Mouse (Mus musculus) heart, embryonic 15.5 days (tissue): ENCODE data around the gene Mrps18a. TPM values are rescaled to one million over a fixed set of nuclear protein-coding genes. Genes with fewer than 3 reads are reported as not detected.
A peak's percentile ranks its signal among the peaks of the same experiment; 100 is the strongest.

Source experiments
- ATAC-seq: fragments of 200-750 bp; cut with Nextera tagmentation; replicated peaks from 2 replicates; pipeline ENCODE4 v1.8.0; 2017; ENCODE audit warnings: low read depth, moderate TSS enrichment; ENCODE audit not compliant: insufficient number of reproducible peaks, insufficient read depth, low FRiP score
- H3K27ac ChIP-seq: fragments of 300-500 bp; sonication (generic); 2 replicates; pipeline ENCODE4 v1.5.1; 2015; ENCODE audit warnings: mild to moderate bottlenecking, inconsistent platforms
- H3K27me3 ChIP-seq: fragments of 300-500 bp; sonication (generic); 2 replicates; pipeline ENCODE4 v1.6.1; 2015; ENCODE audit warnings: inconsistent platforms
- H3K36me3 ChIP-seq: fragments of 300-500 bp; sonication (generic); 2 replicates; pipeline ENCODE4 v1.6.1; 2015; ENCODE audit warnings: mild to moderate bottlenecking, inconsistent platforms
- H3K4me1 ChIP-seq: fragments of 300-500 bp; sonication (generic); replicated peaks from 2 replicates; pipeline ENCODE4 v1.6.1; 2015; ENCODE audit warnings: inconsistent platforms
- H3K4me2 ChIP-seq: fragments of 300-500 bp; sonication (generic); 2 replicates; pipeline ENCODE4 v1.6.1; 2015; ENCODE audit warnings: inconsistent platforms, mild to moderate bottlenecking, moderate library complexity
- H3K4me3 ChIP-seq: fragments of 300-500 bp; sonication (generic); 2 replicates; pipeline ENCODE4 v1.5.1; 2015; ENCODE audit warnings: mild to moderate bottlenecking, inconsistent platforms
- H3K9ac ChIP-seq: fragments of 300-500 bp; sonication (generic); 2 replicates; pipeline ENCODE4 v1.6.1; 2015; ENCODE audit warnings: mild to moderate bottlenecking, inconsistent platforms
- H3K9me3 ChIP-seq: fragments of 300-500 bp; sonication (generic); replicated peaks from 2 replicates; pipeline ENCODE4 v1.6.1; 2016; ENCODE audit warnings: inconsistent platforms
- WGBS: fragments of 180-500 bp; shearing (Covaris S2); methylation state at CpG from one replicate; pipeline ENCODE4 v1.1.7; 2015; ENCODE audit warnings: mixed read lengths; 5-methylcytosine and 5-hydroxymethylcytosine counted together
- polyA plus RNA-seq: library from polyadenylated mRNA; unstranded; fragments of >200 nt; fragmentation: Nextera tagmentation; extraction: Ambion mirVana; gene quantifications from 2 replicates; pipeline ENCODE4 v1.2.1, GENCODE M21; 2015

The Mrps18a gene
- polyA plus RNA-seq, 1 experiment from 2014 or later, result 118 TPM

DNA sequence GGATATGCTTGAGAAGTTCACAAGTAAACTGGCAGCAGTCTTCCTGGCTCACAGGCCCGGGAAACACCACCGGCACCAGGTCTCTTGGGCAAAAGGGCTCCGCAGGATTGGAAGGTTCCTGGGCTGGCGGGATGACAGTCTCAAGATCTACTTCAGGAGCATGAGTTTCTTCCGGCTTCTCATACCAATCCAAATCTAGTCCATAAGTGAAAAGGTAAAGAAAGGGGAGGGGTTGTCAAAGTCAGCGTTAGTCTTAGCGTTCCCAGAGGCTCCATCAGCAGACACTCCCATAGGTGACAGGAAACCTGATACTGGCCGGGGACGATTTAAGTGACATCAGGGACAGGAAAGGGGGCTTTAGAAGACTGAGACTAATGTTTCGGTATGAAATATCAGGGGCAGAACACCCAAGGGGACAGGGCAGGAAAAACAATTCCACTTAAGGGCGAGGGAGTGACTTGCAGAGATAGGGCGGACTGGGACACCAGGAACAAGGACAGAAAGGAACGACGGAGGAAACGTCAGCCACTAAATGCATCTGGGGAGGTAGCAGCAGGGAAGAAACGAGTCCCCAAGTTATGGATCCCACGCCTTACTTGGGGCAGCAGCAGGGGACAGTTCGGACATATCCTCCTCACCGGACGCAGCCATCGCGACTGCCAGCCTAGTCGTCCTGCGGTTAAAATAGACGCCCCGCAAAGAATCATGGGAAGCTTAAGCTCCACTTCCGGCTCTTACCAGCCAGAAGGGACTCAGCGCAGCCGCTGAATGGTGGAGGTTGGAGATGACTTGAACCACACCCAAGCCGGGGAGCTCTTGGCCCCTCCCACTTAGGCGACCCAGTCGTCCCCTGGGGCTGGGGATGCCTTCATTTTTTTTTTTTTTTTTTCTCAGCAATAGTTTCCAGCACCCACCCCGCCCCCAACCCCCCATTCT, 42.3 kb downstream of the Mrps18a start, which contains the start of gene Mad2l1bp:
TSS of gene Mad2l1bp (minus strand) at position 707 of the 936 bp plus-strand sequence.
- no peaks in the 10 kb centered on the region for H3K27me3 ChIP-seq
- peak within 1 kb of the TSS; percentile 80 for H3K4me2 ChIP-seq
- H3K9me3 ChIP-seq, result no peaks in the 10 kb centered on the region
- peak within 1 kb of the TSS; percentile 70 for H3K9ac ChIP-seq
- peaks cover 12% of the 10 kb centered on the region for H3K4me1 ChIP-seq
- ATAC-seq, result peak; percentile 95
- WGBS, result 2% methylated on average over 33 of the region's 33 CpGs
- H3K27ac ChIP-seq, result peak within 1 kb of the TSS; percentile 76
- H3K36me3 ChIP-seq, result peaks cover 19% of the 10 kb centered on the region
- H3K4me3 ChIP-seq, result peak within 1 kb of the TSS; percentile 68

GRCm38 (mm10) chr17:46154336-46154735, 43.5 kb downstream of the Mrps18a start:
- ATAC-seq, result no peak
- no peak overlapping the region for H3K4me2 ChIP-seq
- no peak overlapping the region for H3K27ac ChIP-seq
- no peaks in the 10 kb centered on the region for H3K27me3 ChIP-seq
- H3K4me1 ChIP-seq, result peaks cover 16% of the 10 kb centered on the region
- peaks cover 9% of the 10 kb centered on the region; the same call in 1 of the 2 replicates for H3K36me3 ChIP-seq
- no peak overlapping the region for H3K4me3 ChIP-seq
- 91% methylated on average over 3 of the region's 3 CpGs for WGBS
- H3K9me3 ChIP-seq, result no peaks in the 10 kb centered on the region
- no peak overlapping the region for H3K9ac ChIP-seq

DNA sequence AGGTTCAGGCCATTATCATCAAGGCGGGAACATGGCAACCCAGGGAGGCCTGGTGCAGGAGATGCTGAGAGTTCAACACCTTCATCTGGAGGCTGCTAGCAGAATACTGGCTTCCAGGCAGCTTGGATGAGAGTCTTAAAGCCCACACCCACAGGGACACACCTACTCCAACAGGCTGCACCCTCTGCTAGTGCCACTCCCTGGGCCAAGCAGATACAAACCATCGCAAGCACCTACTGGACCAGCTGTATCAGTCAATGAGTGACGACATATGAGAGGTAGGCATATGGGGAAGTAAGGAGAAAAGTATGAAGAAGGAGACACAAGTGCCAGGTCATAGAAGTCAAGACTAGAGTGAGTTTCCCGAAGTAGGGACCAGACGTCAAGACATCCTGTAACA, 45.9 kb downstream of the Mrps18a start:
- Histone ChIP-seq H3K4me1 (peaks cover 22% of the 10 kb centered on the region), H3K36me3 (peaks cover 2% of the 10 kb centered on the region; the same call in 1 of the 2 replicates), H3K27ac (no peak overlapping the region), H3K9ac (no peak overlapping the region), H3K9me3 (no peaks in the 10 kb centered on the region), H3K27me3 (no peaks in the 10 kb centered on the region), H3K4me2 (no peak overlapping the region), H3K4me3 (no peak overlapping the region)
- 82% methylated on average over 5 of the region's 5 CpGs for WGBS
- ATAC-seq, result no peak

DNA sequence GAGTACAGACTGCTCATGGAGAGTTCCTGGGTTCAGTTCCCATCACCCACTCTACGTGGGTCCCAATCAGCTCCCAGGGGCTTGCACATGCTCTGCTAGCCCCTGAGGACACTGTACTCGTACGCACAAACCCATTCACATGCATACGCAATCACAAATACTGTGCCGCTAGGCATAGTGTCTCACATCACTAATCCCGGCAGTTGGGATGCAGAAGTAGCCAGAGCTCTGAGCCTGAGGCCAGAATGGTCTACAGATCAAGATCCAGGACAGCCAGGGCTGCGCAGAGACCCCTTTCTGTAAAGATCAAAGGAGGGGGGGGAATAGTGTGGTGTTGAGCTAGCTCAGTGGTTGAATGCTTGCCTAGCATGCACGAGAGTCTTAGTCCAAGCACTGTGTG, 46.3 kb downstream of the Mrps18a start:
- Histone ChIP-seq H3K9ac (no peak overlapping the region), H3K4me1 (peaks cover 23% of the 10 kb centered on the region), H3K36me3 (no peaks in the 10 kb centered on the region), H3K27me3 (no peaks in the 10 kb centered on the region), H3K4me3 (no peak overlapping the region), H3K4me2 (no peak overlapping the region), H3K27ac (no peak overlapping the region), H3K9me3 (no peaks in the 10 kb centered on the region)
- no peak for ATAC-seq
- 92% methylated on average over 8 of the region's 8 CpGs for WGBS

DNA sequence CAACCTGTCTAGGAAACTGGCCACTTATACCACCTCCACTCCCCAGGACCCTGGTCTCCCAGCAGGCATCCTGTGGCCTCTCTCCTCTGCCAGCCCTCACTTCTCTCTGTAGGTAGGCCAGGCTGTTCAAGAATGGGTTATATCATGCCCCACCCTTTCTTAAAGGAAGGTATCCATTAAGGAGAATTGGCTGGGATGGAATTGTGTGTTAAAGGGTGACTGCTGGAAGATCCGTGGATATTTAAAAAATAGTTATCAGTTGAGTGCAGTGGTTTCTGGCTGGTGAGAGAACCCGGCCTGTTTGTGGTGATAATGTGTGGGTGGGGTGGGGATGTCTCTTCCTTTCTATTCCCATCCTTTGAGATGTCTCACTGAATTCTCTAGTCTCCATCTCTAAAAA, 48.5 kb downstream of the Mrps18a start:
- peaks cover 27% of the 10 kb centered on the region for H3K4me1 ChIP-seq
- H3K9ac ChIP-seq, result no peak overlapping the region; the same call in 1 of the 2 replicates
- ATAC-seq, result no peak
- H3K27ac ChIP-seq, result peak overlapping the region; percentile 96
- peak overlapping the region; percentile 88 for H3K4me3 ChIP-seq
- no peaks in the 10 kb centered on the region for H3K9me3 ChIP-seq
- peak overlapping the region; percentile 68 for H3K4me2 ChIP-seq
- H3K36me3 ChIP-seq, result 0 out of 2 replicates have a peak, but pooled peaks cover 5% of the 10 kb centered on the region
- whole genome bisulfite sequencing, result 21% methylated on average over 2 of the region's 2 CpGs
- H3K27me3 ChIP-seq, result no peaks in the 10 kb centered on the region

GRCm38 (mm10) chr17:46160090-46160662, 49.4 kb downstream of the Mrps18a start:
- peak overlapping the region; percentile 68 for H3K4me2 ChIP-seq
- no peaks in the 10 kb centered on the region for H3K9me3 ChIP-seq
- peaks cover 13% of the 10 kb centered on the region for H3K36me3 ChIP-seq
- peak overlapping the region; percentile 88 for H3K4me3 ChIP-seq
- WGBS, result 0% methylated on average over 16 of the region's 16 CpGs
- ATAC-seq, result peak; percentile 78
- peaks cover 27% of the 10 kb centered on the region for H3K4me1 ChIP-seq
- H3K9ac ChIP-seq, result peak overlapping the region; percentile 49
- H3K27ac ChIP-seq, result peak overlapping the region; percentile 96
- H3K27me3 ChIP-seq, result no peaks in the 10 kb centered on the region

DNA sequence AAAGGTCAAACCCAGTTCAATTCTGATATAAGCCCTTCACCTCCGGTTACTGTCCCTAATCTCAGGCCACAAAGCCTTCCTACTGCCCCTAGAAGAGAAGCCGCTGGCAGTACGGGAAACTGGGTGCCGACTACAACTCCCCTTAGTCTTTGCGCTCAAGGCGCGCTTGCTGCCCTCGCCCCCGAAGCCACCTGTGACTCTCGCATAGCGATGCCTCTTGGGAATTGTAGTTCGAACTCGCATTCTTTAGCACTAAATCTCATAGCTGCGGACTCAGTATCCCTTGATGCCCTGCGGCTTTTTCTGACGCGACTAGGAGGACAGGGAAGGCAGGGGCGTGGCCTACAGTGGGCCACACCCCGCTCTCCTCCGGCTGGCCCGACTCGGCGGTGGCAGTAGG, 49.9 kb downstream of the Mrps18a start, which contains the start of gene Gtpbp2:
TSS of gene Gtpbp2 (plus strand) at position 347 of the 400 bp plus-strand sequence.
- peak; percentile 92 for ATAC-seq

GRCm38 (mm10) chr17:46161179-46161578, 50.4 kb downstream of the Mrps18a start:
- Histone ChIP-seq H3K27ac (peak overlapping the region; percentile 84), H3K27me3 (no peaks in the 10 kb centered on the region), H3K4me1 (peaks cover 31% of the 10 kb centered on the region), H3K4me2 (peak overlapping the region; percentile 73), H3K4me3 (peak overlapping the region; percentile 88), H3K9ac (peak overlapping the region; percentile 87), H3K9me3 (no peaks in the 10 kb centered on the region), H3K36me3 (peaks cover 22% of the 10 kb centered on the region)
- 0% methylated on average over 19 of the region's 19 CpGs for WGBS
- no peak for ATAC-seq

More for the DNA sequence above, 49.9 kb downstream of the Mrps18a start, which contains the start of gene Gtpbp2:
- under 1% methylated on average over 23 of the region's 23 CpGs for WGBS
- Histone ChIP-seq H3K4me1 (peaks cover 29% of the 10 kb centered on the region), H3K27ac (peak within 1 kb of the TSS; percentile 96), H3K27me3 (no peaks in the 10 kb centered on the region), H3K4me2 (peak within 1 kb of the TSS; percentile 73), H3K9me3 (no peaks in the 10 kb centered on the region), H3K4me3 (peak within 1 kb of the TSS; percentile 88), H3K36me3 (peaks cover 18% of the 10 kb centered on the region), H3K9ac (peak within 1 kb of the TSS; percentile 87)

- ATAC-seq, result no peak
- Histone ChIP-seq H3K36me3 (peaks cover 27% of the 10 kb centered on the region), H3K9me3 (no peaks in the 10 kb centered on the region), H3K27me3 (no peaks in the 10 kb centered on the region), H3K4me3 (peak overlapping the region; percentile 88), H3K4me1 (peaks cover 31% of the 10 kb centered on the region), H3K9ac (peak overlapping the region; percentile 87), H3K27ac (peak overlapping the region; percentile 84), H3K4me2 (peak overlapping the region; percentile 73)
- WGBS, result 47% methylated on average over 9 of the region's 9 CpGs
Measured at GRCm38 (mm10) chr17:46161710-46162109, 50.9 kb downstream of the Mrps18a start.

DNA sequence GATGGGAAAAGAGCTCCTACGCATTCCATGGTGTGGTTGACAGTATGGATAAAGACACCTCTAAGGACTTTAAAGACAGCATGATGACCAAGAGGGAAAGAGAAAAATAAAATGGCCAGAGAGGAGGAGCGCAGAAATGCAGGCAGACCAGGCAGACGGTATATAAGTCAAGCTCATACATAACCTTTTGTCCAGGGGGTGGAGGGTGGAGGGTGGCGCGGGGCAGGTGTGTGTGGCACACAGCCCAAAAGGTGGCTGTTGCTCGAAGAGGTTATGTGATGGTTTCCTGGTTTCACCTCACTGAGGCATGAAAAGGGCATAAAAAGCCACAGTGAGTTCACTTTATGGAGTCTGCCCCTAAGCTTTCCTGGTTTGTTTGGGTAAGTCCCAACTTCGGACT, 51.8 kb downstream of the Mrps18a start:
- H3K9ac ChIP-seq, result no peak overlapping the region
- peak overlapping the region; percentile 12; the same call in 1 of the 2 replicates for H3K27ac ChIP-seq
- H3K4me3 ChIP-seq, result peak overlapping the region; percentile 88
- H3K9me3 ChIP-seq, result no peaks in the 10 kb centered on the region
- 75% methylated on average over 7 of the region's 7 CpGs for WGBS
- no peaks in the 10 kb centered on the region for H3K27me3 ChIP-seq
- peak overlapping the region; percentile 73 for H3K4me2 ChIP-seq
- H3K4me1 ChIP-seq, result peaks cover 31% of the 10 kb centered on the region
- H3K36me3 ChIP-seq, result peaks cover 32% of the 10 kb centered on the region
- no peak for ATAC-seq

- ATAC-seq, result no peak
- 57% methylated on average over 9 of the region's 9 CpGs for whole genome bisulfite sequencing
- peaks cover 36% of the 10 kb centered on the region for H3K36me3 ChIP-seq
- H3K27me3 ChIP-seq, result no peaks in the 10 kb centered on the region
- no peaks in the 10 kb centered on the region for H3K9me3 ChIP-seq
- peak overlapping the region; percentile 12; the same call in 1 of the 2 replicates for H3K27ac ChIP-seq
- H3K4me2 ChIP-seq, result peak overlapping the region; percentile 73
- no peak overlapping the region for H3K9ac ChIP-seq
- peak overlapping the region; percentile 88 for H3K4me3 ChIP-seq
- peaks cover 31% of the 10 kb centered on the region for H3K4me1 ChIP-seq
Measured at GRCm38 (mm10) chr17:46162951-46163421, 52.2 kb downstream of the Mrps18a start.
